Mouse (Mus musculus) ES-Bruce4 (cell line): ENCODE measurements around the gene Ddx23.

Experiments
- CTCF ChIP-seq: IDR thresholded peaks from one replicate; pipeline ENCODE4 v1.8.1; 2011; ENCODE audit warnings: low read depth, low read length
- POLR2A ChIP-seq: IDR thresholded peaks from one replicate; pipeline ENCODE4 v1.8.1; 2011; ENCODE audit warnings: low read length; ENCODE audit not compliant: insufficient read depth

GRCm38 (mm10) chr15:98628589-98629254 lies 34.0 kb downstream of the Ddx23 start:
- TF ChIP-seq CTCF: no peak
- TF ChIP-seq POLR2A: no peak
